Mouse (Mus musculus): ENCODE results near the gene Tspan5.

- no peak for TF ChIP-seq POLR2A (IDR thresholded peaks at IDR 0.05; ENCODE audit: extremely low read depth, insufficient read depth, low read length)
- TF ChIP-seq CTCF (IDR thresholded peaks at IDR 0.05; ENCODE audit: low read depth, low read length): no peak
These were observed 46.5 kb downstream of the Tspan5 start for GRCm38 (mm10) chr3:138788489-138788850.

Measured in liver, adult 2 months (tissue).